ENCODE assay signal across 8 mouse cellular contexts in genomic region chr10:80755291-80756015, GRCm38 (mm10). TPM values are rescaled to one million over a fixed set of nuclear protein-coding genes. Genes with fewer than 3 reads are reported as not detected.
DNase-seq lines count a peak whose midpoint lies in the region; ATAC-seq and TF ChIP-seq lines count a peak whose summit lies in the region.

No protein-coding gene starts in this region.

- TF ChIP-seq POLR2A in heart, adult 2 months (IDR thresholded peaks at IDR 0.05; ENCODE audit: insufficient read depth, low read depth, low read length) = no peak

- intact Hi-C loops in heart, adult 2 months (cut with DNase I) = no loop called here
- intact Hi-C loops in heart, postnatal 25 days (cut with DNase I) = loop anchor here (2.0 kb wide), 1 partner anchor 19 kb away; no protein-coding TSS in a partner anchor

- H3K4me2 ChIP-seq in heart, embryonic 16.5 days (ENCODE audit: low read depth, low read length) = peak overlapping the region; percentile 86

- H3K79me2 ChIP-seq in heart, adult 2 months (replicated peaks; ENCODE audit: control insufficient read depth, insufficient read depth, low read length) = peaks cover 10% of the 10 kb centered on the region
- H3K79me2 ChIP-seq in macrophage (ENCODE audit: inconsistent target) = peaks cover 50% of the 10 kb centered on the region

- H3K36me3 ChIP-seq in heart, adult 2 months (ENCODE audit: control insufficient read depth, insufficient read depth, low read length) = no peaks in the 10 kb centered on the region; the same call in 1 of the 2 replicates
- no peaks in the 10 kb centered on the region for H3K36me3 ChIP-seq in ES-E14 (ENCODE audit: control insufficient read depth, insufficient read depth, low read length, poor library complexity, severe bottlenecking)
- no peaks in the 10 kb centered on the region for H3K36me3 ChIP-seq in heart, embryonic 16.5 days (ENCODE audit: control insufficient read depth, insufficient read depth)
- H3K36me3 ChIP-seq in macrophage (ENCODE audit: inconsistent target) = no peaks in the 10 kb centered on the region

- WGBS in heart, adult 2 months = under 1% methylated on average over 75 of the region's 75 CpGs
- WGBS in heart, embryonic 16.5 days = under 1% methylated on average over 61 of the region's 75 CpGs
- WGBS in macrophage (ENCODE audit: missing documents) = under 1% methylated on average over 71 of the region's 75 CpGs

- in situ Hi-C loops in ES-E14 (cut with MboI; ENCODE audit: low sequenced_read_pairs in 2 of 2, unreplicated experiment in 2 of 2) = no loop called here

- DNase-seq in heart, adult 2 months = no peak
- DNase-seq in heart, postnatal 25 days (ENCODE audit: low spot score) = no peak
- DNase-seq in ES-E14 (ENCODE audit: low read depth, low spot score) = no peak
- DNase-seq in adrenal gland, adult 18-20 months (ENCODE audit: low spot score in 2 of 2) = no peak
- no peak for DNase-seq in layer of hippocampus, postnatal 14 days (ENCODE audit: low spot score in 2 of 2)
- no peak for DNase-seq in gastrocnemius, postnatal 10 days

- no peaks in the 10 kb centered on the region for H3K27me3 ChIP-seq in heart, adult 2 months (ENCODE audit: control insufficient read depth, insufficient read depth, low read length)
- H3K27me3 ChIP-seq in heart, embryonic 16.5 days (ENCODE audit: control insufficient read depth, insufficient read depth, low read length) = no peaks in the 10 kb centered on the region

- no peaks in the 10 kb centered on the region for H3K9me3 ChIP-seq in ES-E14 (ENCODE audit: control insufficient read depth, insufficient read depth, low read depth, low read length)
- H3K9me3 ChIP-seq in heart, embryonic 16.5 days (replicated peaks; ENCODE audit: control insufficient read depth, low read length) = no peaks in the 10 kb centered on the region

- no peak for TF ChIP-seq EP300 in heart, adult 2 months (IDR thresholded peaks at IDR 0.05; ENCODE audit: insufficient read depth, low read depth, low read length)

- no peak for TF ChIP-seq CTCF in heart, adult 2 months (IDR thresholded peaks at IDR 0.05)

- ATAC-seq in heart, embryonic 16.5 days (replicated peaks; ENCODE audit: extremely low read depth, insufficient read depth, low FRiP score) = 0 out of 2 replicates have a peak, but pooled peaks have one; percentile 2

- peak overlapping the region; percentile 93 for H3K9ac ChIP-seq in heart, adult 2 months (ENCODE audit: low read depth, low read length)
- peak overlapping the region; percentile 99 for H3K9ac ChIP-seq in ES-E14 (ENCODE audit: insufficient read depth, low read depth, low read length, poor library complexity, severe bottlenecking)
- peak overlapping the region; percentile 97 for H3K9ac ChIP-seq in heart, embryonic 16.5 days (ENCODE audit: low read length)

- H3K27ac ChIP-seq in heart, adult 2 months = peak overlapping the region; percentile 98
- peak overlapping the region; percentile 90 for H3K27ac ChIP-seq in ES-E14 (ENCODE audit: insufficient read depth, low read depth, low read length, poor library complexity, severe bottlenecking)
- peak overlapping the region; percentile 89 for H3K27ac ChIP-seq in heart, embryonic 16.5 days (ENCODE audit: low read length)
- H3K27ac ChIP-seq in macrophage = peak overlapping the region; percentile 55

- H3K4me1 ChIP-seq in heart, adult 2 months (ENCODE audit: control insufficient read depth, insufficient read depth, low read length) = peaks cover 32% of the 10 kb centered on the region
- peaks cover 0 to 16% of the 10 kb centered on the region in 2 experiments; a peak in 2 of 4 replicates for H3K4me1 ChIP-seq in ES-E14 (ENCODE audit: control insufficient read depth in 2 of 2, insufficient read depth in 2 of 2, low read length in 2 of 2, poor library complexity in 1 of 2)
- H3K4me1 ChIP-seq in heart, embryonic 16.5 days (ENCODE audit: control insufficient read depth, insufficient read depth, low read length) = peaks cover 61% of the 10 kb centered on the region

- H3K4me3 ChIP-seq in heart, adult 2 months = peak overlapping the region; percentile 80
- H3K4me3 ChIP-seq in ES-E14 (ENCODE audit: insufficient read depth in 1 of 2, low read depth in 1 of 2, low read length in 2 of 2, poor library complexity in 1 of 2, severe bottlenecking in 1 of 2) (peak overlapping the region; percentile 93 to 100), macrophage (ENCODE audit: inconsistent target) (peak overlapping the region; percentile 79)
- H3K4me3 ChIP-seq in heart, embryonic 16.5 days (ENCODE audit: low read length) = peak overlapping the region; percentile 97

TF ChIP-seq in ES-E14, 5 proteins besides CTCF, POLR2A, EP300 and RAD21 (continues in another document):
- TF ChIP-seq ZC3H11A (IDR thresholded peaks at IDR 0.05; ENCODE audit: borderline replicate concordance, low read depth, low read length) (no peak), MAFK (IDR thresholded peaks at IDR 0.05; ENCODE audit: insufficient read depth, low read depth, low read length) (no peak), CHD2 (IDR thresholded peaks at IDR 0.05; ENCODE audit: low read depth, low read length) (no peak)

RNA-seq across cellular contexts. Expression of gene Dot1l, which starts 0.4 kb away (rescaled TPM):
- total RNA-seq in heart, adult 2 months (2021) = 10 to 100 TPM; 18.8 to 19.6 TPM
- polyA plus RNA-seq in heart, adult 2 months (2012; rRNA removed) = 35.0 and 39.6 TPM in 2 replicates
- total RNA-seq in heart, postnatal 25 days (2021) = 10 to 100 TPM; 31.2 to 31.4 TPM
- total RNA-seq in ES-E14 (2012; rRNA removed) = 31.9 and 41.2 TPM in 2 replicates
- 18.8 and 19.2 TPM in 2 replicates for polyA plus RNA-seq in heart, embryonic 16.5 days (2015; fragmentation: Nextera tagmentation; extraction: Ambion mirVana)
- total RNA-seq in macrophage (2018; cell fraction: chromatin; rRNA removed) = 100 to 1,000 TPM; 133 to 984 (median 197) TPM
- total RNA-seq in macrophage (2018; cell fraction: cytosol; rRNA removed) = 10 to 100 TPM; 15.7 to 74.8 (median 21.9) TPM
- total RNA-seq in macrophage (2018; cell fraction: nucleus; rRNA removed) = 100 to 1,000 TPM in 14 of 26 experiments, 10 to 100 TPM in 12; 57.3 to 320 (median 104) TPM
- polyA plus RNA-seq in macrophage (2018) = 14.1 to 16.7 TPM (median 15.1 TPM) in 3 replicates
- total RNA-seq in adrenal gland, adult 18-20 months (2021) = 10 to 100 TPM; 61.0 to 66.4 TPM
- 10 to 100 TPM; 60.6 to 62.2 TPM for total RNA-seq in layer of hippocampus, postnatal 14 days (2021)
- 10 to 100 TPM; 25.9 to 46.0 TPM for total RNA-seq in gastrocnemius, postnatal 10 days (2021)

RNA-seq across cellular contexts. Expression of gene Ap3d1, which starts 13.4 kb away (rescaled TPM):
- 10 to 100 TPM; 40.2 to 42.6 TPM for total RNA-seq in heart, adult 2 months (2021)
- polyA plus RNA-seq in heart, adult 2 months (2012; rRNA removed) = 52.9 and 66.5 TPM in 2 replicates
- 10 to 100 TPM; 39.8 to 44.2 TPM for total RNA-seq in heart, postnatal 25 days (2021)
- total RNA-seq in ES-E14 (2012; rRNA removed) = 74.8 and 106 TPM in 2 replicates
- 45.7 and 49.5 TPM in 2 replicates for polyA plus RNA-seq in heart, embryonic 16.5 days (2015; fragmentation: Nextera tagmentation; extraction: Ambion mirVana)
- total RNA-seq in macrophage (2018; cell fraction: chromatin; rRNA removed) = 100 to 1,000 TPM; 215 to 616 (median 362) TPM
- 100 to 1,000 TPM in 12 of 26 experiments, 10 to 100 TPM in 14; 69.8 to 127 (median 94.9) TPM for total RNA-seq in macrophage (2018; cell fraction: cytosol; rRNA removed)
- total RNA-seq in macrophage (2018; cell fraction: nucleus; rRNA removed) = 100 to 1,000 TPM; 117 to 321 (median 197) TPM
- 92.5 to 126 TPM (median 111 TPM) in 3 replicates for polyA plus RNA-seq in macrophage (2018)
- total RNA-seq in adrenal gland, adult 18-20 months (2021) = 100 to 1,000 TPM in 1 of 2 experiments, 10 to 100 TPM in 1; 97.1 to 104 TPM
- 100 to 1,000 TPM; 137 to 144 TPM for total RNA-seq in layer of hippocampus, postnatal 14 days (2021)
- total RNA-seq in gastrocnemius, postnatal 10 days (2021) = 10 to 100 TPM; 27.7 to 37.1 TPM

RNA-seq across cellular contexts. Expression of gene Sf3a2, which starts 42.5 kb away (rescaled TPM):
- 10 to 100 TPM; 27.3 to 30.4 TPM for total RNA-seq in heart, adult 2 months (2021)
- 18.4 and 19.7 TPM in 2 replicates for polyA plus RNA-seq in heart, adult 2 months (2012; rRNA removed)
- 10 to 100 TPM; 29.6 to 29.9 TPM for total RNA-seq in heart, postnatal 25 days (2021)
- total RNA-seq in ES-E14 (2012; rRNA removed) = 31.4 and 39.6 TPM in 2 replicates
- polyA plus RNA-seq in heart, embryonic 16.5 days (2015; fragmentation: Nextera tagmentation; extraction: Ambion mirVana) = 42.3 and 47.7 TPM in 2 replicates
- total RNA-seq in macrophage (2018; cell fraction: chromatin; rRNA removed) = 10 to 100 TPM; 16.2 to 58.3 (median 28.0) TPM
- total RNA-seq in macrophage (2018; cell fraction: cytosol; rRNA removed) = 10 to 100 TPM; 31.9 to 49.2 (median 40.5) TPM
- total RNA-seq in macrophage (2018; cell fraction: nucleus; rRNA removed) = 10 to 100 TPM; 19.9 to 37.9 (median 26.5) TPM
- polyA plus RNA-seq in macrophage (2018) = 30.3 to 61.7 TPM (median 44.0 TPM) in 3 replicates
- 10 to 100 TPM; 47.8 to 50.5 TPM for total RNA-seq in adrenal gland, adult 18-20 months (2021)
- total RNA-seq in layer of hippocampus, postnatal 14 days (2021) = 10 to 100 TPM; 41.0 to 45.9 TPM
- 10 to 100 TPM; 31.6 to 41.3 TPM for total RNA-seq in gastrocnemius, postnatal 10 days (2021)

RNA-seq across cellular contexts. Expression of gene Plekhj1, which starts 43.0 kb away (rescaled TPM):
- total RNA-seq in heart, adult 2 months (2021) = 10 to 100 TPM; 29.7 to 33.0 TPM
- polyA plus RNA-seq in heart, adult 2 months (2012; rRNA removed) = 28.9 and 33.2 TPM in 2 replicates
- 10 to 100 TPM; 27.4 to 29.7 TPM for total RNA-seq in heart, postnatal 25 days (2021)
- 77.2 and 87.1 TPM in 2 replicates for total RNA-seq in ES-E14 (2012; rRNA removed)
- 79.4 and 83.3 TPM in 2 replicates for polyA plus RNA-seq in heart, embryonic 16.5 days (2015; fragmentation: Nextera tagmentation; extraction: Ambion mirVana)
- total RNA-seq in macrophage (2018; cell fraction: chromatin; rRNA removed) = 100 to 1,000 TPM in 19 of 26 experiments, 10 to 100 TPM in 7; 70.0 to 287 (median 127) TPM
- total RNA-seq in macrophage (2018; cell fraction: cytosol; rRNA removed) = 10 to 100 TPM; 43.9 to 86.7 (median 64.5) TPM
- 100 to 1,000 TPM in 18 of 26 experiments, 10 to 100 TPM in 8; 82.6 to 189 (median 108) TPM for total RNA-seq in macrophage (2018; cell fraction: nucleus; rRNA removed)
- polyA plus RNA-seq in macrophage (2018) = 24.5 to 68.8 TPM (median 64.2 TPM) in 3 replicates
- total RNA-seq in adrenal gland, adult 18-20 months (2021) = 10 to 100 TPM; 69.0 to 87.2 TPM
- 10 to 100 TPM; 57.1 to 57.8 TPM for total RNA-seq in layer of hippocampus, postnatal 14 days (2021)
- total RNA-seq in gastrocnemius, postnatal 10 days (2021) = 10 to 100 TPM; 26.8 to 30.9 TPM

RNA-seq across cellular contexts. Expression of gene Amh, which starts 49.6 kb away (rescaled TPM):
- total RNA-seq in heart, adult 2 months (2021) = under 1 TPM; 0.18 TPM
- 0.15 and 0.25 TPM in 2 replicates for polyA plus RNA-seq in heart, adult 2 months (2012; rRNA removed)
- under 1 TPM; 0.39 TPM for total RNA-seq in heart, postnatal 25 days (2021)
- total RNA-seq in ES-E14 (2012; rRNA removed) = 1.0 and 1.9 TPM in 2 replicates
- 0.13 and 0.29 TPM in 2 replicates for polyA plus RNA-seq in heart, embryonic 16.5 days (2015; fragmentation: Nextera tagmentation; extraction: Ambion mirVana)
- 1 to 10 TPM in 14 of 26 experiments, under 1 TPM in 11, not detected in 1; 0.54 to 2.5 (median 1.2) TPM for total RNA-seq in macrophage (2018; cell fraction: chromatin; rRNA removed)
- under 1 TPM in 7 of 26 experiments, not detected in 19; 0.05 to 0.15 (median 0.10) TPM for total RNA-seq in macrophage (2018; cell fraction: cytosol; rRNA removed)
- total RNA-seq in macrophage (2018; cell fraction: nucleus; rRNA removed) = 1 to 10 TPM in 5 of 26 experiments, under 1 TPM in 19, not detected in 2; 0.35 to 1.8 (median 0.64) TPM
- 0.15 TPM in 1 of 3 replicates, not detected in the others for polyA plus RNA-seq in macrophage (2018)
- 1 to 10 TPM in 1 of 2 experiments, under 1 TPM in 1; 0.83 to 1.5 TPM for total RNA-seq in adrenal gland, adult 18-20 months (2021)
- total RNA-seq in layer of hippocampus, postnatal 14 days (2021) = 1 to 10 TPM; 2.4 to 2.9 TPM
- total RNA-seq in gastrocnemius, postnatal 10 days (2021) = under 1 TPM; 0.20 to 0.52 TPM
